Mouse (Mus musculus) liver, embryonic 14.5 days (tissue): Measurements from ENCODE around the gene Mrpl44.

Experiments used
- CTCF ChIP-seq: IDR thresholded peaks from 2 replicates; pipeline ENCODE4 v1.5.1; 2016; ENCODE audit warnings: antibody characterized with exemption, low read depth, control low read depth
- EP300 ChIP-seq: IDR thresholded peaks from 2 replicates; pipeline ENCODE4 v1.6.1; 2016; ENCODE audit warnings: antibody characterized with exemption, low read depth

DNA sequence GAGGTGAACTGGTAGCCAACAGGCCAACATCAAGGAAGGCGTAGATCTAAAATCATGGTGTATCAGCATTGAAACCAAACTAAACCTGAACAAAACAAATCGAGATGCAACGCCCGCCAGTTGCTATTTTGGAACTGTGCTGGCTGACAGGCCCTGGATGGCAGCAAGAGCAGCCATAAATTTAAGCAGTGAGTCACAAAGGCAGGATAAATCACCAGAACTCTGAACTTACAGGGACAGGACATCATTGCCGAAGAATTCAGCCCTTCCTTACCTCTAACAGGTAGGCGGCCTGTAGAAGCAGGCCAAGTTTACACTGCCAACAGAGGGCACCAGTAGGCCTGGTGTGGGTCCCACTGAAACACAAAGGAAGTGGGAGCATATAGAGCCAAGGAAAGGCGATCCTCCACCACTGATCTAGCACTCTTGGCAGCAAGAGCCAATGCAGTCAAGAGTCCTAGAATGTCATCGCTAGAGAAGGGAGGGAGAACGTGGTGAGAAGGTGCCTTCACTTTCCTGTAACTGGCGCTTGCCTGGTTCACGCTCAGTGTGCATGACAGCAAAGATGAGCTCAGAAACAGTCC lies 43.6 kb downstream of the Mrpl44 start:
- TF ChIP-seq CTCF (0 out of 2 replicates have a peak, but pooled peaks have one; percentile 14), EP300 (no peak)
